Mouse (Mus musculus): ENCODE results near the gene Grsf1.

Grsf1 gene

GRCm38 (mm10) chr5:88675443-88676387 is at the start of gene Grsf1:
TSS of gene Grsf1 (minus strand) at chr5:88676171.
- DNase-seq: peak; percentile 93

GRCm38 (mm10) chr5:88724030-88724429 is 48.1 kb upstream of the Grsf1 start:
- no peak for DNase-seq

GRCm38 (mm10) chr5:88722213-88722600 is 46.2 kb upstream of the Grsf1 start:
- peak; percentile 7 for DNase-seq

GRCm38 (mm10) chr5:88721565-88722212 is 45.7 kb upstream of the Grsf1 start:
- DNase-seq: peak; percentile 44

GRCm38 (mm10) chr5:88721003-88721475 is 45.1 kb upstream of the Grsf1 start:
- no peak for DNase-seq

GRCm38 (mm10) chr5:88720116-88721002 is 44.4 kb upstream of the Grsf1 start, which contains the start of gene Mob1b:
TSS of gene Mob1b (plus strand) at chr5:88720855.
- DNase-seq: peak; percentile 97

GRCm38 (mm10) chr5:88716983-88717382 is 41.0 kb upstream of the Grsf1 start:
- no peak for DNase-seq

GRCm38 (mm10) chr5:88712328-88712727 is 36.4 kb upstream of the Grsf1 start:
- no peak for DNase-seq

- DNase-seq: peak; percentile 22
These were observed 35.8 kb upstream of the Grsf1 start for GRCm38 (mm10) chr5:88711618-88712224.

- peak; percentile 23 for DNase-seq
These were observed 35.2 kb upstream of the Grsf1 start for GRCm38 (mm10) chr5:88711128-88711527.

GRCm38 (mm10) chr5:88703551-88703950 is 27.6 kb upstream of the Grsf1 start:
- no peak for DNase-seq

- DNase-seq: no peak
These were observed 26.1 kb upstream of the Grsf1 start for GRCm38 (mm10) chr5:88702041-88702440.

GRCm38 (mm10) chr5:88699251-88699913 is 23.4 kb upstream of the Grsf1 start:
- DNase-seq: no peak

- no peak for DNase-seq
These were observed 21.3 kb upstream of the Grsf1 start for GRCm38 (mm10) chr5:88697291-88697690.

GRCm38 (mm10) chr5:88693057-88693456 is 17.1 kb upstream of the Grsf1 start:
- DNase-seq: no peak

- DNase-seq: no peak
These were observed 16.6 kb upstream of the Grsf1 start for GRCm38 (mm10) chr5:88692586-88692985.

GRCm38 (mm10) chr5:88691506-88692095 is 15.6 kb upstream of the Grsf1 start:
- DNase-seq: no peak

- DNase-seq: no peak
These were observed 14.9 kb upstream of the Grsf1 start for GRCm38 (mm10) chr5:88690681-88691505.

GRCm38 (mm10) chr5:88689279-88689938 is 13.4 kb upstream of the Grsf1 start:
- DNase-seq: peak; percentile 74
